Mouse (Mus musculus) MN1 (cell line): Measurements from ENCODE around the gene Fam71a.
"Not testable (repeated sequence)": the region's sequence is repeated elsewhere in the genome, so short reads cannot be mapped to it uniquely, and the experiment has no call there.

Experiments
- DNase-seq: peaks from one replicate; pipeline ENCODE4 v3.0.0-alpha.2; 2016; ENCODE audit warnings: low spot score

The Fam71a gene

DNA sequence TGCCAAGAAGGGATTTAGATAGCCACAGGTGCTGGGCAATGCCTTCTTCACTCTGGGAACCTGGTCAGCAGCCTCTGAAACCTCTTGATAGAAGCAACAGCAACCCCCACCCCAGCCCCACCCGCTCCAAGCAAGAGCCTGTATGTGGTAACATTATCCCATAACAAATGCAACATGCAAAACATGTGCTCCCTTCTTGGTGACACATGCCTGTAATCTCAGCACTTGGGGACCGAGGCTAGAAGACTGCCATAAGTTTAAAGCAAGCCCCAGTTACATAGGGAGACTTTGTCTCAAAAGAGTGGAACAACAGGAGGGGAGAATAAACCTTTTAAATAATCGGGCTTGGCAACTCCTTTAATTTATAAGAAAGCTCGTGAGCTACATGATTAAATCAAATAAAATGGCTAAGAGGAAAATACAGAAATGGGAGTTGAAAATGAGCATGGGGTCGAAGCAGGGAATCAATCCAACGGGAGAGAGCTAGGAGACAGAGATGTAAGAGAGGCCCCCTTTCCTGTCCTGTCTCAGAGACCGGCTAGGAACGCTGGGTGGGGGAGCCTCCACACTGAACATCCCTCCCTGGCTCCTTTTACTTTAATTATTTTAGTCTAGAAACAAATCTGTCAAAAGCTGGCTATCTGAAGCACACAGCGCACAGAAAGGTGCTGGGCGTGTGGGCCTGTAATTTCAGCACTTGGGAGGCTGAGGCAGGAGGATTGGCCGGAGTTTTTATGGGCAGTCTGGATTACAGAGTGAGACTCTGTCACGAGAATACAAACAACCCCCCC lies 17.0 kb upstream of the Fam71a start:
- DNase-seq: peak; percentile 36

DNA sequence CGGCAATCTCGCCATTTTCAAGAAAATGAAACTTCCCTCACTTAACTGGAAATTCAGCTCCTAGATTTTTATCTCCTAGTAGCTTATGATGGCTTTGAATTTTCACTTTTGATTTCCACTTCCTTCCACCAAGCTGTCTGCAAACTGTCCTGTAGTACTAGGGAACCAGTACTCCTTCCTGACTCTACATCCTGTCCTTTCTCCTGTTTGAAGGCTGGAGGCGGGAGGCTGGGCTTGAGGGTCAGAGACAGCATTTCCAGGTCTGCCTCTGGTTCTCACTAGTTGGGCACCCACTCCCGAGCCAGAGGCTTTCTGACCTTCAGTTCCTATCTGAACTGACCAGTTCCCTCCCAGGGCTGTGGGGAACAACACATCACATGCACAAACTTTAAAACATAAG lies 15.8 kb upstream of the Fam71a start:
- no peak for DNase-seq

- DNase-seq: peak; percentile 22
Observed at GRCm38 (mm10) chr1:191179846-191180245, 15.2 kb upstream of the Fam71a start.

- DNase-seq: peak; percentile 34
Observed at GRCm38 (mm10) chr1:191178511-191179188, 14.0 kb upstream of the Fam71a start.

DNA sequence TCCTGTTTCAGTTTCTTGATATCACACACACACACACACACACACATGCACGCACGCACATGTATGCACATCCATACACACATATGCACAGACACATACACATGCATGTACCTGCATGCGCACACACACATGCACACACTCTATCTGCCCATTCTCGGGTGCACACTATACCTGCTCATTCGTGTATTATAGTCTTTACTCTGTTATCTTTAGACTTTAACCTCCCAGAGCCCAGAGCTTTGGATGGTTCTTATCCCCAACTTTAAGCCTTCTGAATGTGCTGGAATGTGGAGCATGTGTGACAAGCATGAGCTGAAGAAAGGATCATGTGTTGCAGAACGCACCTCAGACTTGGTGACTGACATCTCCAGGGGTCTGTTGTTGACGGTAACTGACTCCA lies 12.3 kb upstream of the Fam71a start:
- DNase-seq: no peak

DNA sequence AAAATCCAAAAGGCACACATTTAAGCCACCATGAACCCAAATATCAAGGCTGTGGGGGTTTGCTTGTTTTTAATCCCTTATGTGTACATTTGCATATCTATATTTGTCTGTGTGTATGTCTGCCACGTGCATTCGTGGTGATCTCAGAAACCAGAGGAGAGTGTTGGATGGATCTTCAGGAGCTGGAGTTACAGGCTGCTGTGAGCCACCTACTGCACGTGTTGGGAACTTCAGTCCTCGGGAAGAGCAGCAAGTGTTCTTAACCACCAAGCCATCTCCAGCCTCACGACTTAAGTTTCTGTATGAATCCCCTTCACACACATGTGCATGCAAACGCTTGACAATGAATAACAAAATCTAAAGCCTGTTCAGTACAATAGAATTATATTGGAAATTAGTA lies 7.9 kb upstream of the Fam71a start:
- DNase-seq: peak; percentile 68

DNA sequence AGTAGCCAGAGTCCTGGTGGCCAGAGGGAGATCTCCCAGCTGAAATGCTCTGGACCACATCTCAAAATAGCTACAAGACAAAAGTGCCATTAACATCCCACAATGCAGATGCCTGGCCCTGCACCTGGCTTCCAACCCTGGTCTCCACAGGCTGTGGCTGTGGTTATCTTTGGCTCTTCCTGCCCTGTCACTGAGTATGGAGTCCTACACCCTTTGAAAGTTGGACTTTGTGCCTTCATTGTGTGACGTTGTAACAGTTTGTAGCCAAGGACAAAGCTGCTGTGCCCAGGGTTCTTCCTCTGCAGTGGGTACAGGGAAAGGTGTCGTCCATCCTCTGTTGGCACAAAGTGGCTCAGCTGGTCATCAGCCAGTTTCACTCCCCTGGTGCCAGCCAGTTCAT lies 5.8 kb upstream of the Fam71a start:
- no peak for DNase-seq

DNA sequence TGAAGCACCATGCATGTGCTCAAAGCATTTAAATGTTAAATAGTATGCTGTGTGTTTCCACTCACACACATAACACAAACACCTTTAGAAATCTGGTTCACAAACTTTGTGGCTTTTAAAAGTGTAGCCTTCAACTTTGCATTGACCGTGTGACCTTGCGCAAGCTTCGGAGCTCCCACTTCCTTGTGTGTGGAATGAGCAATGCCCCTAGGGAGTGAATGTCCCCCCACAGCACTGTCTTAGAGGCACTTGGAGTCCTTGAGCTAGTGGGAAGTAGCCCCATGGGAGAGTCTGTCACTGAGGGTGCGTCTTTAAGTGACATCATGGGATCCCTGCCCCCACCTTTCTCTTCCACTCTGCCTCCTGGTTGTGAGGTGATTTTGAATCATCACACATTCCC lies 1.6 kb upstream of the Fam71a start:
- DNase-seq: no peak

GRCm38 (mm10) chr1:191154314-191154713 lies 10.3 kb downstream of the Fam71a start:
- DNase-seq: no peak

DNA sequence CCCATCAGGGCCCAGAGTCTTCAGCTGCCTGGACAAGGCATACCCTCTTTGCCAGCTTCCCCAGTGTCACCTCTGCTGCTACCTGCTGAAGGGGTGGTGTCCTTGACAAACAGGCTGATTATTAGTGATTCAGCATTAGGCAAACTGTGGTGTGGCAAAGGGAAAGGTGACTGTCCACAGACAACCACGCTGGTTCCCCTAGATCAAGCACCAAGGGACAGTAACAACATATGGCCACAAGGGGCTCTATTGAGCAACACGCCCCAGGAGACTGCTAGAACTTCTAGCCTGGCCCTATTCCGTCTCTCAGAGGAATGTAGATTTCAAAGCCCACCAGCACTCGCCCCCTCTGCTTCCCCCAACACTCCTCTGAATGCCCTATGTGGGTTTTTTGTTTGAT lies 11.6 kb downstream of the Fam71a start:
- DNase-seq: no peak

GRCm38 (mm10) chr1:191150924-191151605 lies 13.6 kb downstream of the Fam71a start:
- no peak for DNase-seq

DNA sequence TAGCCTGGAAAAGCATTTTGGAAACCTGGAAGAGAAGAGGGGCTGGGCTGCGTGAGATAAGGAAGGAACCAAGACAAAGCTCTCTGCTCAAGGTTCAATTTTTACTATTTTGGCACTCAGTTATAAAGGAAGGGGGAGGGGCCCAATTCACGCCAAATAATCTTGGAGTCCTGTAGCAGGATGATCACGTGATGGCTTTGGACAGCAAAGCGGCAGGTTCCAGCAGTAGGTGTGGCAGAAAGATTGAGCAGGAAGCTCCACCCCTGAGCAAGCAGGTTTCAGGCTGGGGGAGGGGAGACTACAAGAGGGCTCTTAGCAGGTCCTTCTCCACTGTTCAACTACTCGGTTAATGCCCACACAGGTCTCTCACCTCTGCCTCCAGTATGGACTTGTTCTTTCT lies 15.1 kb downstream of the Fam71a start:
- not testable (repeated sequence) for DNase-seq

DNA sequence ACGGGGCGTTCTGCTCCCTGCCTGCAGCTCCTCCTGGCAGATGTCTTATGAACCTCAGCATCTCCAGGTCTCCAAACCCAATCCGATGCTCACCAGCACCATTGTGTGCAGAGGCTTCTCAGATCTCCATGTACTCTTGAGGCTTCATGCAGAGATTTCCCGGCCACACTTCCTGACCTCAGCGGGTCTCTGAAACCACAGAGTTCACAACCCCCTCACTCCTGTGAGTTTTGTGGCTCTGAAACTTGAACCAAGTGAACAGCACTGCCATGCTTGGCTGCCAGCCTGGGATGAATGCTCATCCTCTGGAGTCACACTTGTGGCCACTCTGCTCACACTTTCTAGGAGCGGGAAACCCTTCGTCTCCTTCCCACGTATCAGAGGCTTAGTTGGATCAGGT lies 23.6 kb downstream of the Fam71a start:
- no peak for DNase-seq

DNA sequence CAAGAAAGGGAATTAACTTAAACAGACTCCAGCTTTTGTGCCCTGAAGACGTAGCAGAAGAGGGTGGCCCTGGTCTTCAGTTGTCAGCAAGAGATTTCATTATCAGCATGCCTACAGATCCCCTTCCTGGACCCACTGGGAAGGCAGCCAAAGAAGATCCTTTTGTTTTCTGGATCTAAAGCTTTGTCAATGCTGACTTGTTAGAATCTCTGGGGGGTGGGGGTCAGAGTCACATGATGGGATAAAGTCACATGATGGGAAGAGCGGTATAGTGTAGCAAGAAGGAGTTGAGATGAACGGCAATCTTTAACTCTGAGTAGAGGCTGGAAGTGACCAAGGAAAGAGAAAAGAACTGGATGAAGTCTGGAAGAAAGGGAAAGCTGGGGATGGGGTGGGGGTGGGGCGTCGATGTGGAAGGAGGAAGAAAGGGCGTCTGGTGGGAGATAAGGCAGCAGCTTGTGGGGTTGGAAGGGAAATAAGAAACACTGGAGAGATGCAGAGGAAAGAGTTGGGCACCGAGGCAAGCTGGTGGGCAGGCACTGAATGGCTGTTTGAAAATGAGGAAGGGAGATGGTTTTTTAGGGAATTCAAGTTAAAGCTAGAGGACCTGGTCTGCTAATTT lies 25.6 kb downstream of the Fam71a start:
- DNase-seq: peak; percentile 25

- DNase-seq: no peak
Observed at GRCm38 (mm10) chr1:191138436-191138835, 26.2 kb downstream of the Fam71a start.

- DNase-seq: no peak
Observed at GRCm38 (mm10) chr1:191135406-191135805, 29.2 kb downstream of the Fam71a start.

GRCm38 (mm10) chr1:191132934-191133333 lies 31.7 kb downstream of the Fam71a start:
- DNase-seq: no peak

- DNase-seq: no peak
Observed at GRCm38 (mm10) chr1:191132240-191132639, 32.4 kb downstream of the Fam71a start.

DNA sequence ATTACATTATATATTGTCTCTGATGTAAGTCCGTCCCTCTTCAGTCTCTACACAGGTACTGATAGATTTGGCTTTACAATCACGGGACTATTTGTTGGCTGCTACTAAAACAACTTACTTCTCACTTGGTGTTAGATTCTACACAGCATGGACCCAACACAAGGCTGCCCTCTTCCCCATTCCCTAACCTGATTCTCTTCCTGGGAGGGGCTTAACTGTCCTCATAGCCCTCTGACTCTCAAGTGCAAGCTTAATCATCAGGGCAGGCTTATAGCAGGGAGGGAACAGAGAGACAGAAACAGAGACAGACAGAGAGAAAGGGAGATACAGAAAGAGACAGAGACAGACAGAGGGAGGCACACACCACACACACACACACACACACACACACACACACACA lies 32.9 kb downstream of the Fam71a start:
- DNase-seq: no peak

GRCm38 (mm10) chr1:191125811-191126638 lies 38.6 kb downstream of the Fam71a start:
- DNase-seq: no peak

GRCm38 (mm10) chr1:191124288-191124687 lies 40.3 kb downstream of the Fam71a start:
- DNase-seq: no peak

DNA sequence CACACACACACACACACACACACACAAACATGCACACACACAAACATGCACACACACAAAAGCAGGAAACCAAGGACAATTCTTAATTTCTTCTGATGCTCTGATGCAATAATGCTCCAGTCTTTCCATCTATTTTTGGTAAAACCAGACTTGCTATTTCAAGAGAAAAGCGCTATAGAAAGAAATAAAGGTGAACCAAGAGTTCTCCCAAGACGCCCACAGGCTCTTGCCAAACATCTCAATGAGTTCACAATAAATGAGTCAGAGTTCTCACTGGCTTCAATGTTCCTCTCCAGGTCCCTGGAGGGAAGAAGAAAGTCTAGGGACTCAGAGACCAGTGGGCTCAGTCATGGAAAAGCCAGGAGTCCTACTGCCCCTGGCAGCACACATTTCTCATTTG lies 40.9 kb downstream of the Fam71a start:
- no peak for DNase-seq
